Mouse (Mus musculus) stomach, embryonic 15.5 days (tissue): ENCODE results near the gene Itpka. TPM values are rescaled to one million over a fixed set of nuclear protein-coding genes. Genes with fewer than 3 reads are reported as not detected.
A peak's percentile ranks its signal among the peaks of the same experiment; 100 is the strongest.
"Not testable (repeated sequence)": the region's sequence is repeated elsewhere in the genome, so short reads cannot be mapped to it uniquely, and the experiment has no call there.

ENCODE experiments used
- ATAC-seq: fragments of 200-750 bp; cut with Nextera tagmentation; 2 replicates; pipeline ENCODE4 v1.8.0; 2017; ENCODE audit warnings: low read depth, moderate number of reproducible peaks, moderate TSS enrichment; ENCODE audit not compliant: insufficient read depth, low FRiP score
- H3K27ac ChIP-seq: fragments of 300-500 bp; sonication (generic); 2 replicates; pipeline ENCODE4 v1.5.1; 2015; ENCODE audit warnings: mild to moderate bottlenecking, inconsistent platforms
- H3K27me3 ChIP-seq: fragments of 300-500 bp; sonication (generic); replicated peaks from 2 replicates; pipeline ENCODE4 v1.6.1; 2015; ENCODE audit warnings: inconsistent platforms
- H3K36me3 ChIP-seq: fragments of 300-500 bp; sonication (generic); 2 replicates; pipeline ENCODE4 v1.6.1; 2015; ENCODE audit warnings: inconsistent platforms
- H3K4me1 ChIP-seq: fragments of 300-500 bp; sonication (generic); 2 replicates; pipeline ENCODE4 v1.6.1; 2015; ENCODE audit warnings: inconsistent platforms
- H3K4me2 ChIP-seq: fragments of 300-500 bp; sonication (generic); 2 replicates; pipeline ENCODE4 v1.6.1; 2015; ENCODE audit warnings: mild to moderate bottlenecking, inconsistent platforms
- H3K4me3 ChIP-seq: fragments of 300-500 bp; sonication (generic); replicated peaks from 2 replicates; pipeline ENCODE4 v1.5.1; 2015; ENCODE audit warnings: inconsistent platforms
- H3K9ac ChIP-seq: fragments of 300-500 bp; sonication (generic); 2 replicates; pipeline ENCODE4 v1.6.1; 2015; ENCODE audit warnings: inconsistent platforms
- H3K9me3 ChIP-seq: fragments of 300-500 bp; sonication (generic); 2 replicates; pipeline ENCODE4 v1.6.1; 2016; ENCODE audit warnings: inconsistent platforms
- WGBS: fragments of 180-500 bp; shearing (Covaris S2); methylation state at CpG from one replicate; pipeline ENCODE4 v1.1.7; 2015; 5-methylcytosine and 5-hydroxymethylcytosine counted together
- polyA plus RNA-seq: library from polyadenylated mRNA; unstranded; fragments of >200 nt; fragmentation: Nextera tagmentation; extraction: Ambion mirVana; gene quantifications from 2 replicates; pipeline ENCODE4 v1.2.1, GENCODE M21; 2015

Itpka gene
- 9.8 and 10.2 TPM in 2 replicates for polyA plus RNA-seq

DNA sequence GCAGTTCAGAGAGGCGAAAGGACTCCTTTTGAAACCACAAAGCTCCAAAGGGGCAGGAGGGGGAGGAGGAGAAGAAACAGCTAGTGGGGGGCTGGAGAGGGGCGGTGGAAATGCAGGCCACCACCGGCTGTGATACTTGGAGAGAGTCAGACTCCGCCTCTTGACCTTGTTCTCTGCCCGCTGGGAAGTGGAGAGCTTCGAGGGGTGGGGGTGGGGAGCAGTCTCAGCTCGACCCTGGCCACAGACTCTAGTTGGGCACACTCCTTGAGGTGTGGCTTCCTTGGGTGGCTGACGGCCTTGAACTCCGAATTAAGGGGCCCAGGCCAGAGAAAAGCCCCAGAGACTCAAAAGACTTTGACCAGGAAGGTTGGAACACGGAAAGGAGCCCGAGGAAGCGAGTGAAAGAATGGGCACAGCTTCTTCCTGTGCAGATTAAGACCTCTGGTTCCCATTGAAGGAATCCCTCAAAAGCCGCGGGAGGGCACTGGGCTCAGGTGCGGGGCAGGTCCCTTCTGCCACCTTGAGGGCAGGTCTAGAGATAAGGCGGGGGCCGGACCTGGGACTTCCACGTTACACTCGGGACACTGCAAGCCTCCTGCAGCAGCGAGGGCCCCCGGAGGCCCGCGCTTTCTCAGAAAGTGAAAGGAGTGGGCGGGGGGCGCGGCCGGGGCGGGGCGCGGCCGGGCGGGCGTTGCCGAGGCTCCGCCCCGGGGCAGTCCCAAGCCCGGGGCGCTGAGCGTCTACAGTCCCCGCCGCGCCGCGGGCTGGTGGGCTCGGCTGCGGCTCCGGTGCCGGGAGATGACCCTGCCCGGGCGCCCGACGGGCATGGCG lies at the start of gene Itpka:
TSS of gene Itpka (plus strand) at position 757 of the 831 bp plus-strand sequence.
- under 1% methylated on average over 23 of the region's 53 CpGs for WGBS
- Histone ChIP-seq H3K27ac (peak within 1 kb of the TSS; percentile 93), H3K4me1 (peaks cover 41% of the 10 kb centered on the region), H3K27me3 (peaks cover 24% of the 10 kb centered on the region), H3K4me3 (peak within 1 kb of the TSS; percentile 79), H3K36me3 (no peaks in the 10 kb centered on the region), H3K9me3 (no peaks in the 10 kb centered on the region), H3K9ac (peak within 1 kb of the TSS; percentile 26), H3K4me2 (peak within 1 kb of the TSS; percentile 100)
- ATAC-seq, result peak; percentile 69

DNA sequence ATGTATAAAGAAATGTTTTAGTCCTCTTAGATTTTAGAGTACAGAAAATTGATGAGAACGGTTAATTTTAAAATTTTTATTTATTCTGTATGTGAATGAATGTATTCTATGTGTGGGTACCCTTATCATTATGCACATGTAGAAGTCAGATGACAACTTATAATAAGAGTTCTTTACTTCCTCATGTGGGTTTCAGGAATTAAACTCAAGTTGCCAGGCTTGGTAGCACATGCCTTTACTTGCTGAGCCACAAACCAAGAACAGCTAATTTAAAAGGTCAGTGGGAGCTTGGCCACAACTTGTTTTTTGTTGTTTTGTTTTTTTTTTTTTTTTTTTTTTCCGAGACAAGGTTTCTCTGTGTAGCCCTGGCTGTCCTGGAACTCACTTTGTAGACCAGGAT lies 47.3 kb upstream of the Itpka start:
- peaks cover 15% of the 10 kb centered on the region; the same call in 1 of the 2 replicates for H3K36me3 ChIP-seq
- H3K4me3 ChIP-seq, result no peak overlapping the region
- H3K9ac ChIP-seq, result no peak overlapping the region
- no peak for ATAC-seq
- H3K27me3 ChIP-seq, result no peaks in the 10 kb centered on the region
- no peak overlapping the region for H3K4me2 ChIP-seq
- no peaks in the 10 kb centered on the region for H3K9me3 ChIP-seq
- WGBS, result 87% methylated on average over 2 of the region's 2 CpGs
- H3K27ac ChIP-seq, result no peak overlapping the region
- no peaks in the 10 kb centered on the region for H3K4me1 ChIP-seq

- Histone ChIP-seq H3K4me3 (no peak overlapping the region), H3K9ac (no peak overlapping the region), H3K4me2 (no peak overlapping the region), H3K36me3 (peaks cover 15% of the 10 kb centered on the region; the same call in 1 of the 2 replicates), H3K4me1 (no peaks in the 10 kb centered on the region), H3K9me3 (no peaks in the 10 kb centered on the region), H3K27ac (no peak overlapping the region), H3K27me3 (no peaks in the 10 kb centered on the region)
- no peak for ATAC-seq
- 69% methylated on average over 1 of the region's 1 CpGs for WGBS
These were observed 46.0 kb upstream of the Itpka start for GRCm38 (mm10) chr2:119696111-119696510.

DNA sequence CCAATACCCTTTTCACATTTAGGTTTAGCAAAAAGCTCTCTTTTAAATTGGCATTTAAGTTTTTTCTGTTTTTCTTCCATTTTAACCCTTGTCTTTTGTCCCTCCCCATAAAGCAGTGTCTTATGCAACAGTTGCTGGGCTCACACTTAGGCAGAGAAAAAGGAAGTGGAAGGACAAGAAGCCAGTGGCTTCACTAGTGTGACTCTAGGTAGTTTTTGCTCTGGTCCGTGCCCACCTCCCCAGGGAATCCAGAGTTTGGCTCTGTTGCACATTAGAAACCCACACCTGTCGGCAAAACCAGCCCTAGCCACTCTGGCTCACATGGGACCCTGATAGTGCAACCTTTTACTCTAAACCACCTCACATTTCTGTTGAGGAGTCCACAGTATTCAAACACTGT lies 43.7 kb upstream of the Itpka start:
- Histone ChIP-seq H3K27ac (no peak overlapping the region), H3K9ac (no peak overlapping the region), H3K4me2 (no peak overlapping the region), H3K4me3 (no peak overlapping the region), H3K9me3 (no peaks in the 10 kb centered on the region), H3K27me3 (no peaks in the 10 kb centered on the region), H3K36me3 (0 out of 2 replicates have a peak, but pooled peaks cover 9% of the 10 kb centered on the region), H3K4me1 (no peaks in the 10 kb centered on the region)
- WGBS, result 81% methylated on average over 2 of the region's 2 CpGs
- ATAC-seq, result no peak

GRCm38 (mm10) chr2:119699962-119700361 lies 42.2 kb upstream of the Itpka start:
- Histone ChIP-seq H3K9ac (no peak overlapping the region), H3K4me1 (no peaks in the 10 kb centered on the region), H3K9me3 (no peaks in the 10 kb centered on the region), H3K27me3 (no peaks in the 10 kb centered on the region), H3K4me2 (no peak overlapping the region), H3K27ac (no peak overlapping the region), H3K4me3 (no peak overlapping the region), H3K36me3 (no peaks in the 10 kb centered on the region)
- no peak for ATAC-seq
- 94% methylated on average over 3 of the region's 3 CpGs for WGBS

DNA sequence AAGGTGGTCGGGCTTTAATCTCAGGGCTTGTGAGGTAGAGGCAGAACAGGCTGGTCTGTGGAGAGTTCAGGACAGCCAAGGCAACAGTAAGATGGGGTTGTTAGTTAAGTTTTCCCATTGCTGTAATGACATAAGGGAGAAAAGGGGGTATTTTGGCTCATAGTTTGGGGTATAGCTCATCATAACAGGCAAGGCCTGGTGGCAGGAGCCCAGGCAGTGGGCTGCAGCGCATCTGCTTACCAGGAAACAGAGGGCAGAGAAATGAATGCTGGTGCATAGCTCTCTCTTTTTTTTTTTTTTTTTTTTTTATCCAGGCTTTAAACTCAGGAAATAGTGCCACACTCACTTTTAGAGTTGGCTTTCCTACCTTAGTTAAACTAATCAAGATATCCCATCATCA lies 39.0 kb upstream of the Itpka start:
- Histone ChIP-seq H3K36me3 (peaks cover 15% of the 10 kb centered on the region), H3K4me2 (no peak overlapping the region), H3K9me3 (no peaks in the 10 kb centered on the region), H3K4me3 (no peak overlapping the region), H3K27me3 (no peaks in the 10 kb centered on the region), H3K4me1 (no peaks in the 10 kb centered on the region), H3K27ac (no peak overlapping the region), H3K9ac (no peak overlapping the region)
- no peak for ATAC-seq
- 91% methylated on average over 2 of the region's 2 CpGs for WGBS

DNA sequence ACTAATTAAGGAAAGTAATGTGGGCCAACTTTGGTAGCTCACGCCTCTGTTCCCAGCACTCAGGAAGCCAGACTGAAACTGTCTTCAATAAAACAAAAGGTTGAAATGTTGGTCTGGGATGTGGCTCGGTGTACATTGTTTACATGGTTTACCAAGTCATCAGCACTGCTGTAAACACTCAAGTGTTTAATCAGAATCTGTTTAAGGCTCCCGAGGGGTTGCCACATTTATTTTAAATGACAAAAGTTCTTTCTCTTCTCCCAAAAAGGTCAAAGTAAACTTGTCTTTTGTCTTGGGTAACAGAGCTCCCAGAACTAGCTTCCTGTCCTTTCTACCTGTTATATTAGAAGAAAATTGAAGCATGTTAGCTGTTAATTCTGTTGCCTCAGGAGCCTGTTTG lies 34.5 kb upstream of the Itpka start:
- no peaks in the 10 kb centered on the region for H3K9me3 ChIP-seq
- no peak overlapping the region for H3K27ac ChIP-seq
- no peaks in the 10 kb centered on the region for H3K27me3 ChIP-seq
- H3K4me3 ChIP-seq, result no peak overlapping the region
- H3K4me2 ChIP-seq, result no peak overlapping the region
- H3K9ac ChIP-seq, result no peak overlapping the region
- no peaks in the 10 kb centered on the region for H3K4me1 ChIP-seq
- 74% methylated on average over 3 of the region's 3 CpGs for WGBS
- ATAC-seq, result no peak
- peaks cover 20% of the 10 kb centered on the region for H3K36me3 ChIP-seq

GRCm38 (mm10) chr2:119710011-119710410 lies 32.1 kb upstream of the Itpka start:
- WGBS, result 86% methylated on average over 3 of the region's 3 CpGs
- no peak overlapping the region for H3K9ac ChIP-seq
- no peak for ATAC-seq
- H3K9me3 ChIP-seq, result no peaks in the 10 kb centered on the region
- no peak overlapping the region for H3K4me2 ChIP-seq
- peaks cover 27% of the 10 kb centered on the region for H3K36me3 ChIP-seq
- no peaks in the 10 kb centered on the region for H3K27me3 ChIP-seq
- H3K4me1 ChIP-seq, result no peaks in the 10 kb centered on the region
- H3K4me3 ChIP-seq, result no peak overlapping the region
- H3K27ac ChIP-seq, result no peak overlapping the region

GRCm38 (mm10) chr2:119715868-119716267 lies 26.3 kb upstream of the Itpka start:
- not testable (repeated sequence) for H3K27ac ChIP-seq, H3K4me1 ChIP-seq, H3K4me2 ChIP-seq, H3K27me3 ChIP-seq, H3K9ac ChIP-seq, H3K9me3 ChIP-seq, ATAC-seq, H3K4me3 ChIP-seq
- 84% methylated on average over 2 of the region's 2 CpGs for WGBS
- H3K36me3 ChIP-seq, result peaks cover 22% of the 10 kb centered on the region

DNA sequence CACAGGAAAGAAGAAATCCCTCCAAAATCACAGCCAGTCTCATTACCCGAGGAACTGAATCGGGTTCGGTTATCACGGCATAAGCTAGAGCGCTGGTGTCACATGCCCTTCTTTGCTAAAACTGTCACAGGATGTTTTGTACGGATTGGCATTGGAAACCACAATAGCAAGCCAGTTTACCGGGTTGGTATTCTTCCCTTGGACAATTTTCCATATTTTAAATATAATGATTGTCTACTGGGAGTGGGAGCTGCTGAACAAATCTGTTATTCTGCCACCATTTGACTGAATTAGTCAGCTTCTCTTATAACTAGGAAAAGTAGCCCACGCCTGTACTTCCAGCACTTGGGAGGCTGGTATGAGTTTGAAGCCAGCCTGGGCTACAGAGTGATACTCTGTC lies 21.1 kb upstream of the Itpka start:
- WGBS, result 95% methylated on average over 8 of the region's 8 CpGs
- H3K36me3 ChIP-seq, result peaks cover 44% of the 10 kb centered on the region
- H3K4me2 ChIP-seq, result no peak overlapping the region
- no peaks in the 10 kb centered on the region for H3K9me3 ChIP-seq
- H3K27me3 ChIP-seq, result no peaks in the 10 kb centered on the region
- no peak overlapping the region for H3K27ac ChIP-seq
- no peak overlapping the region for H3K4me3 ChIP-seq
- ATAC-seq, result no peak
- H3K9ac ChIP-seq, result no peak overlapping the region
- H3K4me1 ChIP-seq, result no peaks in the 10 kb centered on the region

DNA sequence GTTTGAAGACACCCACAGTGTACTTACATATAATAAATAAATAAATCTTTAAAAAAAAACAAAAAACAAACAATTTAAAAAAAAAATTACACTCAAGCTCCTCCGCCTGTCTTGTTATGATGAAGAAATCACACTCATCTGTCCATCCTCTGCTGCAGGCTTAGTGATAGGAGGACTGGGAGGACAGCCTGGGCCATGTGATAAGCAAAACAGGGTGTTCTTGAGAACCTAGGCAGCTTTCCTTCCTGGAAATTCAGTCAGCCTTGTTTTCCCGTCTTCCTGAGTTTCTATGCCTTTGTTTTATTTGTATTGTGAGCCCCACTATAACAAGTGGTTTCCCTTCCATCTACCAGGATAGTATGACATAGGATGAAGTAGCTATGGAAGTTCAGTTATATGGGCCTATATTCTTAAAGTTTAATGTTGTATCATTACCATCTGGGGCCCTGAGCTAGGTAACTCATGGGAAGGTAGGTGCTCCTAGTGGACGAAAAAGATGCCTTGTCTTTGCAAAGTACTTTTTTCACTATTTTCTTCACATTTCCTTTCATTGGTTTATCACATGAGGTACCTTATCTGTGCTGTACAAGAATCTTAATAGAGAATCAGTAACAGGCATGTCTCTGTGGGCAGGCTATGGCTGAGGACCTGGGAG lies 14.2 kb upstream of the Itpka start:
- Histone ChIP-seq H3K9me3 (no peaks in the 10 kb centered on the region), H3K4me1 (no peaks in the 10 kb centered on the region), H3K9ac (no peak overlapping the region), H3K4me3 (no peak overlapping the region), H3K27ac (no peak overlapping the region), H3K36me3 (peaks cover 54% of the 10 kb centered on the region), H3K27me3 (no peaks in the 10 kb centered on the region), H3K4me2 (no peak overlapping the region)
- ATAC-seq, result no peak
- 92% methylated on average over 3 of the region's 3 CpGs for WGBS

DNA sequence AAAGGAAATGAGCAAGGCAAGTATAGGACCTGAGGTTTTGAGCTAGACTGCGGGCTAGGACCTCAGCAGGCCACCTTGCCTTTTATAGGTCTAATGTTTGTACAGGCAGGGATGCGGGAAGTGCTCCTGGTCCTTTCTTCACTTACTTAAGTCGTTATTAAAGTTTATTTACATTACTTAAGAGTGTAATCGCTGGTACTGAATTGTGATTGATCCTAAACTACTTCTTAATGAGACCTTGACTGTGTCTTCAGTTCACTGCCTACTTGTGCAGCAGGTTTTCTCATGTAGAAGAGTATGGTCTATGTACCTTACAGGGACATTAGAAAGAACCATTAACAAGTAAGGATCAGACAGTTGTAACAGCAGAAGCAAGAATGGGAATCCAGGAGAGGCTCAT lies 11.4 kb upstream of the Itpka start:
- no peaks in the 10 kb centered on the region for H3K9me3 ChIP-seq
- H3K4me1 ChIP-seq, result no peaks in the 10 kb centered on the region
- no peak overlapping the region for H3K27ac ChIP-seq
- 80% methylated on average over 4 of the region's 4 CpGs for WGBS
- H3K9ac ChIP-seq, result no peak overlapping the region
- no peaks in the 10 kb centered on the region for H3K27me3 ChIP-seq
- no peak overlapping the region for H3K4me3 ChIP-seq
- ATAC-seq, result no peak
- H3K4me2 ChIP-seq, result no peak overlapping the region
- peaks cover 52% of the 10 kb centered on the region for H3K36me3 ChIP-seq
